Mouse (Mus musculus) retina, postnatal 1 day (tissue): ENCODE data around the gene Bbof1.
A peak's percentile ranks its signal among the peaks of the same experiment; 100 is the strongest.

Experiments
- DNase-seq: peaks from one replicate; pipeline ENCODE4 v3.0.0-alpha.2; 2012

The Bbof1 gene

GRCm38 (mm10) chr12:84400653-84401052 is 8.2 kb upstream of the Bbof1 start:
- DNase-seq: no peak

- no peak for DNase-seq
These were observed 5.9 kb upstream of the Bbof1 start for GRCm38 (mm10) chr12:84402923-84403322.

- peak; percentile 95 for DNase-seq
These were observed 4.3 kb upstream of the Bbof1 start for GRCm38 (mm10) chr12:84404541-84404940.

- DNase-seq: no peak
These were observed 1.6 kb upstream of the Bbof1 start for GRCm38 (mm10) chr12:84407259-84407658.

- DNase-seq: peak; percentile 29
These were observed 725 bp upstream of the Bbof1 start for GRCm38 (mm10) chr12:84407874-84408818.

- peak; percentile 91 for DNase-seq
These were observed 8.1 kb downstream of the Bbof1 start, which contains the start of gene Rnf113a2 for GRCm38 (mm10) chr12:84416834-84417604. Gene Rnf113a2 (plus strand): TSS chr12:84417196.

GRCm38 (mm10) chr12:84417605-84417922 is 8.7 kb downstream of the Bbof1 start:
- DNase-seq: no peak

- DNase-seq: no peak
These were observed 15.1 kb downstream of the Bbof1 start for GRCm38 (mm10) chr12:84423990-84424389.

GRCm38 (mm10) chr12:84429825-84430224 is 21.0 kb downstream of the Bbof1 start:
- no peak for DNase-seq

- no peak for DNase-seq
These were observed 29.8 kb downstream of the Bbof1 start for GRCm38 (mm10) chr12:84438697-84439096.

- no peak for DNase-seq
These were observed 33.7 kb downstream of the Bbof1 start for GRCm38 (mm10) chr12:84442526-84442925.

- DNase-seq: no peak
These were observed 38.5 kb downstream of the Bbof1 start for GRCm38 (mm10) chr12:84447386-84447785.

- DNase-seq: no peak
These were observed 39.3 kb downstream of the Bbof1 start for GRCm38 (mm10) chr12:84448181-84448580.

- no peak for DNase-seq
These were observed 41.0 kb downstream of the Bbof1 start for GRCm38 (mm10) chr12:84449887-84450286.

- DNase-seq: no peak
These were observed 41.5 kb downstream of the Bbof1 start for GRCm38 (mm10) chr12:84450351-84450717.

GRCm38 (mm10) chr12:84450718-84451646 is 42.1 kb downstream of the Bbof1 start, which contains the start of the genes Aldh6a1 and Lin52:
Gene Aldh6a1 (minus strand): TSS chr12:84451004.
Gene Lin52 (plus strand): TSS chr12:84451422.
- peak; percentile 100 for DNase-seq

GRCm38 (mm10) chr12:84451801-84452200 is 42.9 kb downstream of the Bbof1 start:
- DNase-seq: no peak

GRCm38 (mm10) chr12:84456911-84457310 is 48.0 kb downstream of the Bbof1 start:
- no peak for DNase-seq

- DNase-seq: peak; percentile 10
These were observed 51.0 kb downstream of the Bbof1 start for GRCm38 (mm10) chr12:84459845-84460244.

- DNase-seq: no peak
These were observed 52.5 kb downstream of the Bbof1 start for GRCm38 (mm10) chr12:84461416-84461815.

GRCm38 (mm10) chr12:84462856-84463255 is 54.0 kb downstream of the Bbof1 start:
- DNase-seq: no peak

- DNase-seq: peak; percentile 83
These were observed 59.8 kb downstream of the Bbof1 start for GRCm38 (mm10) chr12:84468701-84469100.

- DNase-seq: no peak
These were observed 70.1 kb downstream of the Bbof1 start for GRCm38 (mm10) chr12:84478937-84479336.
